Mouse (Mus musculus) embryonic facial prominence, embryonic 10.5 days (tissue): Measurements from ENCODE around the gene Rpl41. TPM values are rescaled to one million over a fixed set of nuclear protein-coding genes. Genes with fewer than 3 reads are reported as not detected.

Experiments
- DNase-seq: peaks from one replicate; pipeline ENCODE4 v3.0.0-alpha.2; 2017; ENCODE audit warnings: low spot score
- H3K27ac ChIP-seq: fragments of 300-500 bp; sonication (generic); replicated peaks from 2 replicates; pipeline ENCODE4 v1.5.1; 2016; ENCODE audit warnings: mild to moderate bottlenecking
- H3K27me3 ChIP-seq: fragments of 300-500 bp; sonication (generic); replicated peaks from 2 replicates; pipeline ENCODE4 v1.6.1; 2016; ENCODE audit warnings: low read depth, mild to moderate bottlenecking; ENCODE audit not compliant: poor library complexity, severe bottlenecking
- H3K36me3 ChIP-seq: fragments of 300-500 bp; sonication (generic); replicated peaks from 2 replicates; pipeline ENCODE4 v1.6.1; 2016; ENCODE audit warnings: mild to moderate bottlenecking, moderate library complexity
- H3K4me1 ChIP-seq: fragments of 300-500 bp; sonication (generic); 2 replicates; pipeline ENCODE4 v1.6.1; 2016
- H3K4me3 ChIP-seq: fragments of 300-500 bp; sonication (generic); 2 replicates; pipeline ENCODE4 v1.5.1; 2016; ENCODE audit warnings: mild to moderate bottlenecking, moderate library complexity
- H3K9me3 ChIP-seq: fragments of 300-500 bp; sonication (generic); 2 replicates; pipeline ENCODE4 v1.6.1; 2016; ENCODE audit warnings: mild to moderate bottlenecking
- WGBS: fragments of 180-500 bp; shearing (Covaris S2); methylation state at CpG from one replicate; pipeline ENCODE4 v1.1.7; 2016; 5-methylcytosine and 5-hydroxymethylcytosine counted together
- polyA plus RNA-seq: library from polyadenylated mRNA; unstranded; fragments of >200 nt; fragmentation: Nextera tagmentation; extraction: Ambion mirVana; gene quantifications from 2 replicates; pipeline ENCODE4 v1.2.1, GENCODE M21; 2016

Gene Rpl41
- polyA plus RNA-seq, 1 experiment from 2014 or later, result 3,494 TPM

GRCm38 (mm10) chr10:128535624-128536265 is 13.4 kb downstream of the Rpl41 start:
- no peaks in the 10 kb centered on the region; the same call in 1 of the 2 replicates for H3K36me3 ChIP-seq
- 0 out of 2 replicates have a peak, but pooled peaks cover 5% of the 10 kb centered on the region for H3K27me3 ChIP-seq
- H3K9me3 ChIP-seq, result no peaks in the 10 kb centered on the region
- H3K4me1 ChIP-seq, result peaks cover 13% of the 10 kb centered on the region
- 74% methylated on average over 4 of the region's 4 CpGs for WGBS
- DNase-seq, result no peak
- H3K4me3 ChIP-seq, result peak overlapping the region; percentile 40
- H3K27ac ChIP-seq, result peak overlapping the region; percentile 36

GRCm38 (mm10) chr10:128535206-128535605 is 13.9 kb downstream of the Rpl41 start:
- Histone ChIP-seq H3K4me3 (no peak overlapping the region), H3K27ac (no peak overlapping the region), H3K4me1 (peaks cover 13% of the 10 kb centered on the region), H3K27me3 (0 out of 2 replicates have a peak, but pooled peaks cover 5% of the 10 kb centered on the region), H3K36me3 (no peaks in the 10 kb centered on the region), H3K9me3 (no peaks in the 10 kb centered on the region)
- WGBS, result 83% methylated on average over 2 of the region's 2 CpGs
- DNase-seq, result no peak

GRCm38 (mm10) chr10:128526366-128527356 is 22.4 kb downstream of the Rpl41 start:
- 29% methylated on average over 28 of the region's 28 CpGs for WGBS
- no peak for DNase-seq

GRCm38 (mm10) chr10:128525671-128526308 is 23.3 kb downstream of the Rpl41 start, which contains the start of gene Esyt1:
Esyt1 (minus strand) TSS chr10:128525871.
- Histone ChIP-seq H3K27ac (peak within 1 kb of the TSS; percentile 81), H3K4me3 (peak within 1 kb of the TSS; percentile 88), H3K27me3 (peaks cover 86% of the 10 kb centered on the region), H3K9me3 (no peaks in the 10 kb centered on the region), H3K4me1 (peaks cover 29% of the 10 kb centered on the region), H3K36me3 (peaks cover 11% of the 10 kb centered on the region; the same call in 1 of the 2 replicates)
- DNase-seq, result peak; percentile 94
- WGBS, result 1% methylated on average over 37 of the region's 37 CpGs

More at GRCm38 (mm10) chr10:128526366-128527356, 22.4 kb downstream of the Rpl41 start:
- Histone ChIP-seq H3K9me3 (no peaks in the 10 kb centered on the region), H3K4me1 (peaks cover 29% of the 10 kb centered on the region), H3K27ac (no peak overlapping the region; the same call in 1 of the 2 replicates), H3K36me3 (peaks cover 4% of the 10 kb centered on the region; the same call in 1 of the 2 replicates), H3K4me3 (peak overlapping the region; percentile 88), H3K27me3 (peaks cover 77% of the 10 kb centered on the region)

DNA sequence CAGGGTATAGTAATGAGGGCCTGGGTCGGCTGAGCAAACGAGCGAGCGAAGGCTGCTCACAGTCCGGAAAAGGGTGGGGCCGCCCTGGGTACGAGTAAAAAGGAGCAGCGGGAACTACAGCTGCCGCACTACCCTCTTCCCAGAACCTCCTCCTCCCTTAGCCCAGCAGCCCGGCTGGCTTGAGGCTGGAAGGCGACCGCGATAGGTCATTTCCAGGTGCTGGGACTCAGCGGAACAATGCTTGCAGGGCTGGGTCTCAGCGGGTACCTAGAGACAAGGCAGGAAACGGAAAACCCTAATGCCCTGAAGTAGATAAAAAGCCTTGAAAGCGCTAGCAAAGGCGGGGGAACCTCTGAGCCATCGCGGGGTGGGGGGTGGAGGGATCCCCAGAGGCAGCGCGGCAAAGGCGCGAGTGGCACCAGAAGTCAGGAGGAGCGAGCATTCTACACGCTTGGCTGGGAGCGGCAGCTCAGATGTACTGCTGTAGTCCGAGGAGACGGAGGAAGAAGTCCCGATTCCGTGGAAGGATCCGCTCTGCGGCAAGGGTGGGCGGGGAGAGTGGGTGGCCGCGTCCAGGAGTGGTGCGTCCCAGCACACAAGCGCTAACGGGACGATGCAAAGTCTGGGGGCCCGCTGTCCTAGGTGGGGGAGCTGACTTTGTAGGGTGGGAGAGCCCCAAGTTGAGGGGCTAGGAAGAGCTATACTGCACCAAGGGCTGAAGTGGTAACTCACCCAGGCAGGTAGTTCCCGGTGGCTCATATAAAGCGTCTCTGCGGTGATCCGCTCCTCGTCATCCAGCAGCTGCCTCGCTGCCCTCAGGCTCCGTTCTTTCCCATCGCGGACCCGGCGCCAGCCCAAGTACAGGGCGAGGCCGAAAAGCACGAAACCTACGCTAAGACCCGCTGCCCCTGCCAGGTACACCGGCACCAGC is 24.1 kb downstream of the Rpl41 start:
- no peaks in the 10 kb centered on the region for H3K9me3 ChIP-seq
- H3K27me3 ChIP-seq, result peaks cover 93% of the 10 kb centered on the region
- H3K36me3 ChIP-seq, result peaks cover 17% of the 10 kb centered on the region; the same call in 1 of the 2 replicates
- H3K4me1 ChIP-seq, result peaks cover 29% of the 10 kb centered on the region
- H3K27ac ChIP-seq, result peak overlapping the region; percentile 81
- peak overlapping the region; percentile 88 for H3K4me3 ChIP-seq
- WGBS, result under 1% methylated on average over 58 of the region's 58 CpGs
- peak; percentile 70 for DNase-seq

DNA sequence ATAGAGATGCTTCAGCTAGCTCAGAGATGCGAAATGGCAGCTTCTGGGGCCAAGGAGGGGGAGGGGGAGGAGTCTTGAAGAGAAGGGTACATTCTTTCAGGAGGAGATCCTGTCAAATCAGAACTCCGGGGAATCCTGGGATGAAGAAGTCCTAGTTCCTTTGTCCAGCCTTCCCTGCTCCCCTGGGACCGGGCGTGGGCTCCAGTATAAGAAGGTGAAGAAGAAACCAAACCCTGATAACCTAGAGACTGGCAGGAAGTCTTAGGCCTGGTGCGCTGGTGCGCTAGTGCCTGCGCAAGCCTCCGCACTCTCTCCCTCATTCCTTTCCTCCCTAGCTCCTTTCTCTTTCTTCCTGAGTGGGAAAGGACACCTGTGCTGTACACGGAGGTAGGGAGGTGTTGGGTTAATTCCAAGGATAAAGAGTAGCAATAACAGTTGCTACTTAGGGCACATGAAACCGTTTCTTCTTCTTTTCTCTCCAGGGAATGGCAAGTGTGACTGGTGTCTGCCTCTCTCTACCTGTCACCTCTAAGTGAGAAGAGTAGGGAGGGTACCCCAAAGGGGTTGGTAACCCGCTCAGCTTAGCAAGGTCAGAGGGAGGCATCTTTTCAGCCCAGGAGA is 24.9 kb downstream of the Rpl41 start:
- 5% methylated on average over 11 of the region's 11 CpGs for WGBS
- H3K9me3 ChIP-seq, result no peaks in the 10 kb centered on the region
- peaks cover 23% of the 10 kb centered on the region; the same call in 1 of the 2 replicates for H3K36me3 ChIP-seq
- H3K4me1 ChIP-seq, result peaks cover 32% of the 10 kb centered on the region
- peak overlapping the region; percentile 88 for H3K4me3 ChIP-seq
- peak overlapping the region; percentile 81 for H3K27ac ChIP-seq
- DNase-seq, result no peak
- peaks cover 93% of the 10 kb centered on the region for H3K27me3 ChIP-seq

- 77% methylated on average over 6 of the region's 6 CpGs for WGBS
- DNase-seq, result no peak
- Histone ChIP-seq H3K4me1 (peaks cover 36% of the 10 kb centered on the region), H3K27me3 (peaks cover 95% of the 10 kb centered on the region), H3K9me3 (no peaks in the 10 kb centered on the region), H3K4me3 (no peak overlapping the region), H3K36me3 (peaks cover 30% of the 10 kb centered on the region; the same call in 1 of the 2 replicates), H3K27ac (no peak overlapping the region)
Observed at GRCm38 (mm10) chr10:128522351-128522750, 26.8 kb downstream of the Rpl41 start.

DNA sequence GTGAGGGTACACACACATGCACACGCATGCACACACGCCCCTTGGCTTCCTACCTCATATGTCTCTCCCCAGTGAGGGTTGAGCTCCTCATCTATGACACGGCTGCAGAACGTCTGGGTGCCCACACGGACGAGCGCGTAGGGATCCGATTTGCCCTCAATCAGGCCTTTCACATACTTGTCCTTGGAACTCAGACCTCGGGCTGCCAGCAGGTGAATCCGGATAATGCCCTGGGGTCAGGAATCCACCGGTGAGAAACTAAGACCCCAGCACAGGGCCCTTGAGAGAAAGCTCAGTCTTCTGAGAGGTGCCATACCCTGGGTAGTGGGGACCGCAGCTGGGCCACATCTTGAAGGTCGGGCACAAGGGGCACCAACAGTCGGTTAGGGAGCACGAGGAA is 28.5 kb downstream of the Rpl41 start:
- peaks cover 35% of the 10 kb centered on the region; the same call in 1 of the 2 replicates for H3K36me3 ChIP-seq
- H3K4me3 ChIP-seq, result no peak overlapping the region
- H3K27me3 ChIP-seq, result peaks cover 100% of the 10 kb centered on the region
- WGBS, result 85% methylated on average over 16 of the region's 16 CpGs
- no peak for DNase-seq
- H3K4me1 ChIP-seq, result peaks cover 42% of the 10 kb centered on the region
- no peak overlapping the region for H3K27ac ChIP-seq
- no peaks in the 10 kb centered on the region for H3K9me3 ChIP-seq

DNA sequence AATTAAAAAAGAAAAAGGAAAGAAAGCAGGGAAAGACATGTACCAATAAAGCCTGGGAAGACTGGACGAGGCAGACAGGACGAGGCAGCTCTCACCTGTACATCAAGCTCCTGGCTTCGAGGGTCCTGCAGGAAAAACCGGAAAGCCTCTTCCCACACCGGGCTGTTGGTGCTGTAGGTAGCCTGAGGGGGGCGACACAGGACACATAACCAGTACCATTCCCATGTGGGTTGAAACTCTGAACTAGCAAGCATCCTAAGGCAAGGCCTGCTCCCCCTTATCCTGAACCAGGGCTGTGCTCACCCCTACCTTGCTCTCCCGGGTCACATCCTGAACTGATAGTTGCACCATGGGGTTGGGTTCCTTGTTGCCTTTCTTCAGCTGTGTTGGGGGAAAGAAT is 30.3 kb downstream of the Rpl41 start:
- H3K4me1 ChIP-seq, result peaks cover 25% of the 10 kb centered on the region
- no peak for DNase-seq
- no peak overlapping the region for H3K4me3 ChIP-seq
- 65% methylated on average over 7 of the region's 7 CpGs for WGBS
- peaks cover 43% of the 10 kb centered on the region; the same call in 1 of the 2 replicates for H3K36me3 ChIP-seq
- H3K27me3 ChIP-seq, result peaks cover 93% of the 10 kb centered on the region
- no peaks in the 10 kb centered on the region for H3K9me3 ChIP-seq
- H3K27ac ChIP-seq, result no peak overlapping the region

DNA sequence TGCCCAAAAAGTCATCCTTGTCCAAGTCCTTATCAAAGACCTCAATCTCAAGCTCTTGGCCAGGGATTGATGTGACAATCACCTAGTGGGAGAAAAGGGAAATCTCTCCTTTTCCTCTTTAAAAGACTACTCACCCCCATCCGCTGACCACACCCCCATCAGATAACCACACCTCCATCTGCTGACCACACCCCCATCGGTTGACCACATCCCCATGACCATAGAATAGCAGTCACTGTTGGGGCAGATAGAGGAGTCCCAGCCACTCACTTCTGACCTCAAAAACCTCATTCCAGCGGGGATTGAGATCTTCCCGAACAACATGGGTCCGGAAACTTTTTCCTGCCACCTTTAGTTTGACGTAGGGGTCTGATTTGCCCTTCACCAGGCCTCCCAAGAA is 32.4 kb downstream of the Rpl41 start:
- WGBS, result 18% methylated on average over 6 of the region's 6 CpGs
- H3K27me3 ChIP-seq, result peaks cover 82% of the 10 kb centered on the region
- DNase-seq, result no peak

DNA sequence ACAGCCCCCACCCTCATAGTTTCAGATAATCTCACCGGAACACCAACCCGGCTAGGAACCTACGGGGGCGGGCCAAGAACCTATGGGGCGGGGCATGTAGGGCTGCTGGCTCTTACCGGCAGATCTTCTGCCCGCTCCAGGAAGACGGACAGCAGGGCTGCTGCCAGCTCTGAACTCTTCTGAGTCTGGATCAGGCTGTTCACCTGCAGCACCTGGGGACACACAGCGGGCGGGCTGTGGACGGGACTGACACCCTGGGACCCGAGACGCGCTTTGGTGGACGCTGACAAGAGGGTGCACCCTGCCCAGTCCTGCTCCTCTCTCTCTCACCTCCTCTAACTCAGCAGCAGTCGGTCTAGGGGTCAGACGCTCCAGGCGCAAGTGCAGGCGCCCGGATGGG is 33.1 kb downstream of the Rpl41 start:
- Histone ChIP-seq H3K4me1 (peaks cover 25% of the 10 kb centered on the region), H3K27me3 (peaks cover 75% of the 10 kb centered on the region), H3K27ac (no peak overlapping the region), H3K36me3 (peaks cover 43% of the 10 kb centered on the region; the same call in 1 of the 2 replicates), H3K9me3 (no peaks in the 10 kb centered on the region), H3K4me3 (peak overlapping the region; percentile 45)
- DNase-seq, result peak; percentile 25
- 8% methylated on average over 20 of the region's 20 CpGs for WGBS

More for the DNA sequence above, 32.4 kb downstream of the Rpl41 start:
- peaks cover 25% of the 10 kb centered on the region for H3K4me1 ChIP-seq
- H3K9me3 ChIP-seq, result no peaks in the 10 kb centered on the region
- H3K27ac ChIP-seq, result no peak overlapping the region
- peak overlapping the region; percentile 45; the same call in 1 of the 2 replicates for H3K4me3 ChIP-seq
- H3K36me3 ChIP-seq, result peaks cover 44% of the 10 kb centered on the region; the same call in 1 of the 2 replicates
